Mouse (Mus musculus): ENCODE data around the gene Arhgef3. TPM values are rescaled to one million over a fixed set of nuclear protein-coding genes. Genes with fewer than 3 reads are reported as not detected.

Gene Arhgef3
- polyA plus RNA-seq, 1 experiment from 2014 or later, result 1.6 TPM

DNA sequence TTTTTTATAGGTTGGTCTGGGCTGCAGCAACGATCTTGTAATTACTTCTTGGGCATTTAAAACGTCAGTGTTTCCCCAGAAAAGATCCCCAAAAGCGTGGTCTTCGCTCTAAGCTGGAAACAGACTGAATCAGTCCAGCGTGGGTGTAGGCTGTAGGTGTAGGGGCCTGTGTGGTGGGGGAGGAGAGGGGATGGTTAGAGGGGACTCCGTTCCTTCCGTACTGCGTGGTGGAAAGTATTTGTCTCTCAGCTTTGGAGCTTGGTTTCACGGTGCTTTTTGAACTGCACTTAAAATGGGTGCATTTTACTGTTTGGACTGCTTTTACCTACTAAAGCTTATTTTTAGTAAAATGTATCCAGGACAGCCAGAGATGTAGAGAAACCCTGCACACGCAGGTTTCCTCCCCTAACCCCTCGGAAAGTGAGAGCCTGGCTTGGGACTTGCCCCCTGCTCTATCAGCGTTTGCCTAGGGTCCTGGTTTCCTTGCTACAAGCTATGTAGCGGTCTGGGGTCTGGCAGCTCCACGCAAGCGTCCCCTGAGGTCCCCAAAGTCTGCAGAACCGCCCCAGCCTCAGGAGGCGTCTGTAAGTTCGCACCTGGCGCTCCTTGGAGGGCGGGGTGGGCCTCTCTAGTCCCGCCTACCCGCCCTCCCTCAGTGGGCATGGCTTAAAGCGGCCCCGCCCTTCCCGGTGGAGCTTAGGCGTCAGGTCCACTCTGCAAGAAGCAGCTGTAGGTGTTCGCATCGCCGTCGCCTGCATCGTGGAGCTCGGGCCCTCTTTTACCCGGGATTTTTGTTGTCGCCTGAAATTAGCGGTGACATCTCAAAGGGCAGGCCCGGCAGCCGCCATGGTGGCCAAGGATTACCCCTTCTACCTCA lies 220.9 kb downstream of the Arhgef3 start:
- H3K4me3 ChIP-seq, result peak overlapping the region; percentile 64
- H3K27ac ChIP-seq, result 0 out of 2 replicates have a peak overlapping the region, but pooled peaks have one; percentile 40
- H3K27me3 ChIP-seq (ENCODE audit: poor library complexity, severe bottlenecking), result peaks cover 58% of the 10 kb centered on the region
- 3% methylated on average over 37 of the region's 37 CpGs for whole genome bisulfite sequencing
- H3K36me3 ChIP-seq (replicated peaks), result no peaks in the 10 kb centered on the region
- DNase-seq (ENCODE audit: extremely low spot score, low spot score), result peak; percentile 67
- no peaks in the 10 kb centered on the region for H3K9me3 ChIP-seq
- H3K4me1 ChIP-seq, result peaks cover 18% of the 10 kb centered on the region

DNA sequence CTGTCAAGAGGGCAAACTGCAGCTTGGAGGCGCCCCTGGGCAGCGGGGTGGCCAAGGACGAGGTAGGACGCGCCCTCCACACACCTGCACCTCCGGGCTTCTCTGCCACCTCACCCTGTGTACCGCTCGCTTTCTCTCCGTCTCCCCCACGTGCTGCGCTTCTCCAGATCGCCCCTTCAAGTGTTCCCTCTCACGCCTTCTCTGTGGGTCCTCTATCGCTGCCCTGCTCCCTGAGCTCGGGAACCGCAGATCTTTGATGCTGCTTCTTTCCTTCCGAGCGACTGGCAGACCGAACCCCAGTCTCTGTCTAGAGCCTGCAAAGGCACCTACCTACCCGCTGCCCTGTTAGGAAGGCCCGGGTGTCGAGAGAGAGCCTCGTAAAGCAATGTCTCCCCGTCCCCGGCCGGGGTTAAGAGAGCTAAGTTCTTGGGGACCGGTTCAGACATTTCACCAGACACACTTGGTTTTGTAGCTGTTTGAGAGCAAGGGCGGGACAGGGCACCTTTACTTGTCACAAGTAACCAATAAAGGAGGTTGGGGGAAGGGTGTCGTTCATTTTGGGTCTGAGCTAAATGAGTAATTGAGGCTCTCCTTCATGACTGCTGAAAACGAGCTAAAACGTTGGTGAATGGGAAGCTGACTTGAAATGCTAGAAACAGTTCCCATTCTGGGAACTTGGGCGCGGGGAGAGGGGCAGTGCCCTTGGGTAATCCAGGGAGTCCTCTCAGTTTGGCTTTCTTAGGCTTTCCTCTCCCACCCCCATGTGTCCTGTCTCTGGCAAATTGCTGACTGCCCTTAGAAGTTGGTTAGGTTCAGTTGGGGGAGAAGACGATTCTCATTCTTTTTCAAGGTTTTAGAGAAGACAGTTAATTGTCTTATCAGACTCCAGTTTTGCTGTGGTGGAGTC lies 221.8 kb downstream of the Arhgef3 start:
- Histone ChIP-seq H3K27ac (0 out of 2 replicates have a peak overlapping the region, but pooled peaks have one; percentile 40), H3K36me3 (replicated peaks) (no peaks in the 10 kb centered on the region), H3K4me1 (peaks cover 18% of the 10 kb centered on the region), H3K4me3 (peak overlapping the region; percentile 64), H3K27me3 (ENCODE audit: poor library complexity, severe bottlenecking) (peaks cover 58% of the 10 kb centered on the region), H3K9me3 (no peaks in the 10 kb centered on the region)
- DNase-seq (ENCODE audit: extremely low spot score, low spot score), result peak; percentile 26
- WGBS, result 4% methylated on average over 34 of the region's 34 CpGs

DNA sequence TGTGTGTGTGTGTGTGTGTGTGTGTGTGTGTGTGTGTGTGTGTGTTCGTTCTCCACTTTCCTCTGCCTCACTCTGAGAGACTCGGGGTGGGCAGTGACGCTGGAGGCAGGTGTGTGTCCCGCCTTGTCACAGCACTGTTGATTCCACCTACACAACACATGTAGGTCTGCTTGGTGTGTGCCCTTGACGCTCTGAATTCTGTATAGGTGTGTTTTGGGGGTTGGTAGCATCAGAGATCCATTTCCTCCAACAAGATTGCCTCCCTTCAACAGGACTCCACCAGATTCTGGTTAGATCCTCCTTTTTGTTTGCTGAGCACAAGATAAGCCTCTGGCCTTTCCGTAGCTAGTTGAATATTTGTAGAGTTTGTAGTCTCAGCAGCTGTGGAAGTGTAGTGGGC lies 222.5 kb downstream of the Arhgef3 start:
- H3K4me3 ChIP-seq, result no peak overlapping the region
- H3K27ac ChIP-seq, result no peak overlapping the region
- peaks cover 52% of the 10 kb centered on the region for H3K27me3 ChIP-seq (ENCODE audit: poor library complexity, severe bottlenecking)
- 89% methylated on average over 4 of the region's 6 CpGs for WGBS
- no peaks in the 10 kb centered on the region for H3K9me3 ChIP-seq
- H3K4me1 ChIP-seq, result peaks cover 18% of the 10 kb centered on the region
- no peak for DNase-seq (ENCODE audit: extremely low spot score, low spot score)
- H3K36me3 ChIP-seq (replicated peaks), result no peaks in the 10 kb centered on the region

DNA sequence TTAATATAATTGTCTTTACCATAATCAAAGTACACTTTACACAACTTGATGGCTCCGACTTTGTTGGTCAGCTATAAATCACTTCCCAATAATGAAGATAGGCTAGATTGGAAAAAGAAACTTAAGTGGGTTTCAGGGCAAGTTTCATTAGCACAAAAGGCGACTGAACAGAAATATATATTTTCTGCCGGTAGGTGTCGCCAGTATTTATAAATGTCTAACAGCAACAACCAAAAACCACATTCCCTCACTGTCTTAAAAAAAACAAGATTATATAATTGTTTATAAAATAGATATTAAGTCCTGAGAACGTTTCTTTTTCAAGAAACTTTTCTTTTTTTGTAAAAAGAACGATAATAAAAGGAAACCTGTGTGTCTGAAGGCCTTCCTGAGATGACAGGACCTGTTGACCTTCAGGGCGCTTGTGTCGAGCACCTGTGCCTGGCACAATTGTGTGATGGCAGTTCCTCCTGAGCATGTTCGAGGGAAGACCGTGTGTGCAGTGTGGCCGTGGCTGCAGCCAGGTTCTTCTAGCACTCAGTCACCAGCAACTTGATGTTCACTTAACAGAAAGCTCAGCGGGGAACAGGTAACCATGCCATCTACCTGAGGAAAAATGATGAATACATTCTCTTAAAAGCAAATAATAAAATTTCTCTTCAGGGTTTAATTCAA lies 223.5 kb downstream of the Arhgef3 start:
- Histone ChIP-seq H3K9me3 (no peaks in the 10 kb centered on the region), H3K27ac (no peak overlapping the region), H3K36me3 (replicated peaks) (no peaks in the 10 kb centered on the region), H3K4me3 (no peak overlapping the region), H3K27me3 (ENCODE audit: poor library complexity, severe bottlenecking) (peaks cover 46% of the 10 kb centered on the region), H3K4me1 (peaks cover 18% of the 10 kb centered on the region)
- no peak for DNase-seq (ENCODE audit: extremely low spot score, low spot score)
- 41% methylated on average over 12 of the region's 12 CpGs for WGBS

DNA sequence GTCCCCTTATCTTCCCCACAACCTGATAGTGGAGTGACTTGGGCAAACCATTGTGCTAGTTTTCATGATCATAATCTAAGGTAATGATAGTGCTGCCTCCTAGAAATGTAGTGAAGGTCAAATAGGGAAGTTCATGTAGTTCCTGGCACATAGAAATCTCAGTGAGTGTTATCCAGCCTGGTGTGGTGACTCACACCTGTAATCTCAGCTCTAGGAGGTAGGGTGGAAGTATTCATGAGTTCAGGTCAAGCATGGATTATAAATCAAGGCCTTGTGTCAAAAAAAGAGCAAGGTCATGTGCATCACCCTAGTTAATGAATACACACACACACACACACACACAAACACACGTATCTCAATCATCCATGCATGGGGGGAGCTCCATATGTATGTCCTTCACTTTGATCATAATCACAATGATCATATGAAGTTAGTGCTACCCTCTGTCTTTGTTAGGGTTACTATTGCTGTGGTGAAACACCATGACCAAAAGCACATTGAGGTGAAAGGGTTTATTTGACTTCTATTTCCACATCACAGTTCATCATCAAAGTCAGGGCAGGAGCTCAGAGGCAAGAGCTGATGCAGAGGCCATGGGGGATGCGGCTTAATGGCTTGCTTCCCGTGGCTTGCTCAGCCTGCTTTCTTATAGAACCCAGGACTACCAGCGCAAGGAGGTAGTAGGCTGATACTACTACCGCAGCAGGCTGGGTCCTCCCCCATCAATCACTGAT lies 226.2 kb downstream of the Arhgef3 start:
- no peaks in the 10 kb centered on the region for H3K9me3 ChIP-seq
- peaks cover 22% of the 10 kb centered on the region for H3K27me3 ChIP-seq (ENCODE audit: poor library complexity, severe bottlenecking)
- H3K4me3 ChIP-seq, result no peak overlapping the region
- H3K4me1 ChIP-seq, result peaks cover 17% of the 10 kb centered on the region
- no peaks in the 10 kb centered on the region for H3K36me3 ChIP-seq (replicated peaks)
- H3K27ac ChIP-seq, result no peak overlapping the region
- DNase-seq (ENCODE audit: extremely low spot score, low spot score), result no peak
- 90% methylated on average over 5 of the region's 5 CpGs for WGBS

DNA sequence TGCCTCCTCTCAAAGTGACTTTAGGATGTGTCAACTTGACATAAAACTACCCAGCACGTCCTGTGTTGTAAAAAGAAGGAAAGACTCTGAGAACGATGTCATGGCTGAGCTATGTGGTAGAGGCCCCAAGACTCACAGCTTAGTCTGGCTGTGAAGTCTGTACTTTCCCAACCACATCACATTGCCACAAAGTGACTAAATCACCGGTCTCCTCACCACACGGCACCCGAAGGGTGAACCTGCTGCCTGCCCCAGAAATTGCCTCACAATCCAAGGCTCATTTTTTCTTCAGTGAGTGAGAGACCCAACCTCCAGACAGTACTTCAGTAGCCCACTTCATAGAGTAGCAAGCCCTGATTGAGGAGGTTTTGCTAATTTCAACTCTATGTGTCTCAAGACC lies 226.8 kb downstream of the Arhgef3 start:
- Histone ChIP-seq H3K36me3 (replicated peaks) (no peaks in the 10 kb centered on the region), H3K27me3 (ENCODE audit: poor library complexity, severe bottlenecking) (peaks cover 15% of the 10 kb centered on the region), H3K27ac (no peak overlapping the region), H3K4me1 (peaks cover 11% of the 10 kb centered on the region), H3K4me3 (no peak overlapping the region), H3K9me3 (no peaks in the 10 kb centered on the region)
- 92% methylated on average over 5 of the region's 5 CpGs for WGBS
- DNase-seq (ENCODE audit: extremely low spot score, low spot score), result no peak

DNA sequence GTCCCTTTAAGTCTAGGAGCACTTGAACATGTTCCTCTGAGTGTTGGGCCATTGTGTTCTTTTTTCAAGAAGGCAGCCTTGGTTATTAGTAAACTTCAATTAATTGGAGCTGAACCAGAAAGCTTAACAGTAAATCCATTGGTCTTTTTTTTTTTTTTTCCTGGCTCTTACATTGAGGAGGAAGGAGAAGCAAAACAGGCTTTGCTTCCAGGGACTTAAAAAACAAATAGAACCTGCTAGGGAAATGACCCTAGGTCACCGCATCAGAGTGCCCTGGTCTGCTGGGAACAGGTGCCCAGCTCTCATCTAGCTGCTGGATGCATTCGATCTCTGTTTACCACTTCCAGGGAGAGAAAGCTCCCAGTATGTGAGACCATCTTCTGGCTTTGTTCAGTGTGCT lies 227.8 kb downstream of the Arhgef3 start:
- Histone ChIP-seq H3K36me3 (replicated peaks) (no peaks in the 10 kb centered on the region), H3K4me1 (0 out of 2 replicates have a peak, but pooled peaks cover 7% of the 10 kb centered on the region)
- WGBS, result 71% methylated on average over 2 of the region's 2 CpGs

DNA sequence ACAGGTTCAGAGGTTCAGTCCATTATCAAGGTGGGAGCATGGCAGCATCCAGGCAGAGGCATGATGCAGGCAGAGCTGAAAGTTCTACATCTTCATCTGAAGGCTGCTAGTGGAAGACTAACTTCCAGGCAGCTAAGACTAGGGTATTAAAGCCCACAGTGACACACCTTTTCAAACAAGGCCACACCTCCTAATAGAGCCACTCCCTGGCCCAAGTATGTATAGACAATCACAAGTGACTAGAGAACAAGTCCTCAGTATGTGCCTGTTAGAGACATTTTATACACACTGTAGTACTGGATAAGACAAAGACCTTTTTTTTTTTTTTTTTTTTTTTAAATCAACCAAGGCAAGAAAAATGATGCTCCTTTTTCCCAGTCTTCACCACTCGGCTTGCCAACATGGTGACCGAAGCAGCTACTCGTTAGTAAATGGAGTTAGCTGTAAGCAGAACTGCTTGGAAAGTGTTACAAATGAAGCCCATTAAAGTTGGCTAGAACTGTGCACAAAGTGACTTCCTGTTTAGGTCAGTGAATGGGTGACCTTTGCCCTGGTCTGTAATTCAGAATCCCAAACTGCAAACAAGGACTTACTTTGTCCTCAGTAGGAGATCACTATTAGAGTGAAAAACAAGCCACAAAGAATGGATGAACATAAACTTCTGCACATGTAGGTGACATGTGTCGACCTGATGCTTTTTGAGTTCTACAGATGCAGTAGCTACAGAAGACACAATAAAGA lies 229.7 kb downstream of the Arhgef3 start:
- H3K9me3 ChIP-seq, result no peaks in the 10 kb centered on the region
- H3K36me3 ChIP-seq (replicated peaks), result no peaks in the 10 kb centered on the region
- 0 out of 2 replicates have a peak, but pooled peaks cover 7% of the 10 kb centered on the region for H3K4me1 ChIP-seq
- no peak for DNase-seq (ENCODE audit: extremely low spot score, low spot score)
- no peak overlapping the region for H3K4me3 ChIP-seq
- WGBS, result 58% methylated on average over 4 of the region's 4 CpGs
- no peak overlapping the region for H3K27ac ChIP-seq
- no peaks in the 10 kb centered on the region for H3K27me3 ChIP-seq (ENCODE audit: poor library complexity, severe bottlenecking)

More for the DNA sequence above, 227.8 kb downstream of the Arhgef3 start:
- no peak overlapping the region for H3K4me3 ChIP-seq
- peaks cover 5% of the 10 kb centered on the region for H3K27me3 ChIP-seq (ENCODE audit: poor library complexity, severe bottlenecking)
- no peaks in the 10 kb centered on the region for H3K9me3 ChIP-seq
- H3K27ac ChIP-seq, result no peak overlapping the region
- DNase-seq (ENCODE audit: extremely low spot score, low spot score), result no peak

DNA sequence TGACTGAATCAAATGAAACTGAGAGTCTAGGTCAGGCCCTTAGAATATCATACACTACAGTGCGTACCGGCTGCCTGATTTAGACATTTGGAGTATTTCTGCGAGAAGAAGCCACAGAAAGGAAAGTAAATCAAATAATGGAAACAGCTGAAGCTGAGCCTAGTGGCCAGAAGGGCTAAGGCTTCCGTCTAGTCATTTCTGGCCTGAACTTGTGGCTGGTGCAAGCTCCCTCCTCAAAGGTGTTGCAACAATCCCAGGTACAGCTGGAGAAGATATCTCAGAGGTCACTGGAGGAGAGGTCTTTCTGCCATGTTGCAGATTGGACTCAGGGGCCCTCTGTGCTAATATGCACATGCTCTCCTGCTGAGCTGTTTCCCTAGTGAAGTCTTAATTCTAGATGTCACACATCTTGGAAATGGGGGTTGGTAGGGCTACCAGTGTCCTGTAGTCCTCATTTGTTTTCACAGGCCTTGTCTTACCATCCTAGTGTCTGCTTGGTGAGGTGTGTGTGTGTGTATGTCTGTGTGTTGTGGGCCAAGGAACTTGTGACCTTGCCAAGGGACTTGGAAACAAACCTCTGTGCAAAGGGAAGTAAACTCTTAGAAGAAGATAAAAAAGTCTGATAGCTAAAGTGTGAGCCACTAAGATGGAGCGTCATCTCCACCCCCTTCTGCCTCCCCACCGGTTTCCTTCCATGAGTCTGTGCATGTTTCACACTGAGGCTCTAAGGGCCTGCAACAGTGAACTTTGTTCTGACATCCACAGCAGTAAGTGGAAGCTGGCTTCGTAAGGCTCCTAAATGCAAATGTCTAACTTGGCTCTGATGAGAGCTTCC lies 230.6 kb downstream of the Arhgef3 start:
- Histone ChIP-seq H3K27me3 (ENCODE audit: poor library complexity, severe bottlenecking) (no peaks in the 10 kb centered on the region), H3K4me3 (no peak overlapping the region), H3K27ac (no peak overlapping the region), H3K9me3 (no peaks in the 10 kb centered on the region), H3K36me3 (replicated peaks) (no peaks in the 10 kb centered on the region), H3K4me1 (0 out of 2 replicates have a peak, but pooled peaks cover 7% of the 10 kb centered on the region)
- 91% methylated on average over 7 of the region's 7 CpGs for WGBS
- DNase-seq (ENCODE audit: extremely low spot score, low spot score), result no peak

DNA sequence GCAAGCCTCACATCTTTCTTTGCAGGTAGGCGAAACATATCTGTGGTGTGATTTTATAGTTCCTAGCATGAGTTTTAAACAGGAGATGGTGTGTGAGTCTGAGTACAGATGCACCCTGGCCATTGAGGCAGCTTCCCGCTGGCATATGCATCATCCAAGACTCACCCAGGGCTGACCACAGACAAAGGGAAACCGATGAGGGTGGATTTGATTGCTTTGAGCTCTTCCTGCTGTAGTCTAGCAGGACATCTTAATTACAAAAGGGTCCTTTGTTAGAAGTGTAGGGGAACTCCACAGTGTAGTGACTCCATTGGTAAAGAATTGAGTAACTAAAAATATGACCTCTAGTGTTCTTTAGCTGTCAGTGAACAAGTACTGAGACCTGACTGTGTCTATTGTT lies 232.5 kb downstream of the Arhgef3 start:
- Histone ChIP-seq H3K4me3 (no peak overlapping the region), H3K27ac (no peak overlapping the region), H3K36me3 (replicated peaks) (no peaks in the 10 kb centered on the region), H3K4me1 (peaks cover 11% of the 10 kb centered on the region; the same call in 1 of the 2 replicates), H3K27me3 (ENCODE audit: poor library complexity, severe bottlenecking) (no peaks in the 10 kb centered on the region), H3K9me3 (no peaks in the 10 kb centered on the region)
- 54% methylated on average over 3 of the region's 3 CpGs for WGBS
- no peak for DNase-seq (ENCODE audit: extremely low spot score, low spot score)

DNA sequence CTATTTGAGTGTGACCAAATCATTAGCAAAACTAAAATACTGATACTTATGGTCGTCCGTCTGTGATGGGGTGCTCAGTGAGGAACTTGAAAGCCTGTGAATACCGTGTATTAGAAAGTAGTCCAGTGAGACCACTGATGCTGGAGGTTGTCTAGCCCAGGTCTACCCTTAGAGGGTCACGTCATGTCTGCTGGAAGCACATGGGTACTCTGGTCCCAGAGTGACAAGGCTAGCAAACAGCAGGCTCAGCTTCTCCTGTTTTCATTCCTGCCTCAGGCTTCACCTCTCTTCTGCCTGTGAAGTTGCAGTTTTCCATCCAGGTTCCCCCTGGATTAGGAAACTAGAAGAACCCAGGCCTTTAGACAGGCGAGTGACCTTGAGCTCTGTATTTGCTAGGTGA lies 233.0 kb downstream of the Arhgef3 start:
- Histone ChIP-seq H3K36me3 (replicated peaks) (no peaks in the 10 kb centered on the region), H3K9me3 (no peaks in the 10 kb centered on the region), H3K27ac (no peak overlapping the region), H3K27me3 (ENCODE audit: poor library complexity, severe bottlenecking) (no peaks in the 10 kb centered on the region), H3K4me1 (peaks cover 11% of the 10 kb centered on the region; the same call in 1 of the 2 replicates), H3K4me3 (no peak overlapping the region)
- no peak for DNase-seq (ENCODE audit: extremely low spot score, low spot score)
- whole genome bisulfite sequencing, result 81% methylated on average over 5 of the region's 5 CpGs
